ENCODE assay signal across 19 mouse cellular contexts in genomic region chr4:130082211-130082610, GRCm38 (mm10). TPM values are rescaled to one million over a fixed set of nuclear protein-coding genes. Genes with fewer than 3 reads are reported as not detected.
DNase-seq lines count a peak whose midpoint lies in the region; ATAC-seq lines count a peak whose summit lies in the region.
"Had no signal": no experiment of that assay in that cellular context is flagged by ENCODE, and none has a peak within 500 bp of the region (broad histone marks: within the 10 kb centered on the region; RNA-seq: fewer than 3 reads in every experiment).

No protein-coding gene starts in this region.

- intact Hi-C loops in heart, postnatal 14 days (cut with DNase I) = no loop called here

- ATAC-seq in heart, embryonic 16.5 days (replicated peaks; ENCODE audit: extremely low read depth, insufficient read depth, low FRiP score) = no peak
- ATAC-seq in limb, embryonic 13.5 days (ENCODE audit: low FRiP score, low read depth) = no peak
- ATAC-seq: CD4-positive, CD25-positive, alpha-beta regulatory T cell, adult 4 months had no signal

- DNase-seq in cerebellum, postnatal 36 days = peak; percentile 37 to 39
- DNase-seq in cerebellum, adult 9-10 months = no peak
- DNase-seq in heart, postnatal 14 days = no peak
- DNase-seq in limb, embryonic 10.5 days (ENCODE audit: low spot score) = no peak
- DNase-seq in MN1 (ENCODE audit: low spot score) = peak; percentile 35
- DNase-seq in adrenal gland, postnatal 25 days = no peak
- DNase-seq: liver, embryonic 13.5 days; spleen, adult 18-20 months had no signal

- H3K27me3 ChIP-seq in heart, embryonic 16.5 days (ENCODE audit: control insufficient read depth, insufficient read depth, low read length) = peaks cover 18% of the 10 kb centered on the region
- H3K27me3 ChIP-seq in limb, embryonic 13.5 days = peaks cover 23% of the 10 kb centered on the region
- H3K27me3 ChIP-seq in limb, embryonic 10.5 days (ENCODE audit: low read depth, poor library complexity, severe bottlenecking) = peaks cover 88% of the 10 kb centered on the region

- no peak overlapping the region for H3K4me3 ChIP-seq in heart, embryonic 16.5 days (ENCODE audit: low read length)
- no peak overlapping the region for H3K4me3 ChIP-seq in limb, embryonic 13.5 days
- no peak overlapping the region for H3K4me3 ChIP-seq in limb, embryonic 10.5 days
- H3K4me3 ChIP-seq: kidney, embryonic 15.5 days; limb, embryonic 12.5 days; liver, embryonic 13.5 days; midbrain, embryonic 12.5 days had no signal

- no peaks in the 10 kb centered on the region for H3K36me3 ChIP-seq in heart, embryonic 16.5 days (ENCODE audit: control insufficient read depth, insufficient read depth)
- no peaks in the 10 kb centered on the region; the same call in 1 of the 2 replicates for H3K36me3 ChIP-seq in limb, embryonic 13.5 days
- no peaks in the 10 kb centered on the region for H3K36me3 ChIP-seq in limb, embryonic 10.5 days
- H3K36me3 ChIP-seq: kidney, embryonic 15.5 days; limb, embryonic 12.5 days; liver, embryonic 13.5 days; midbrain, embryonic 12.5 days had no signal

- H3K27ac ChIP-seq in heart, embryonic 16.5 days (ENCODE audit: low read length) = 0 out of 2 replicates have a peak overlapping the region, but pooled peaks have one; percentile 8
- H3K27ac ChIP-seq in limb, embryonic 13.5 days = no peak overlapping the region
- no peak overlapping the region for H3K27ac ChIP-seq in limb, embryonic 10.5 days
- H3K27ac ChIP-seq: kidney, embryonic 15.5 days; limb, embryonic 12.5 days; liver, embryonic 13.5 days; midbrain, embryonic 12.5 days had no signal

- peaks cover 12% of the 10 kb centered on the region for H3K4me1 ChIP-seq in heart, embryonic 16.5 days (ENCODE audit: control insufficient read depth, insufficient read depth, low read length)
- peaks cover 53% of the 10 kb centered on the region for H3K4me1 ChIP-seq in limb, embryonic 13.5 days
- peaks cover 27% of the 10 kb centered on the region for H3K4me1 ChIP-seq in limb, embryonic 10.5 days
- H3K4me1 ChIP-seq: liver, embryonic 13.5 days had no signal

- H3K9ac ChIP-seq in heart, embryonic 16.5 days (ENCODE audit: low read length) = no peak overlapping the region
- H3K9ac ChIP-seq in limb, embryonic 13.5 days = 0 out of 2 replicates have a peak overlapping the region, but pooled peaks have one; percentile 3
- H3K9ac ChIP-seq: kidney, embryonic 15.5 days; limb, embryonic 12.5 days; liver, embryonic 13.5 days; midbrain, embryonic 12.5 days had no signal

- no peaks in the 10 kb centered on the region for H3K9me3 ChIP-seq in heart, embryonic 16.5 days (replicated peaks; ENCODE audit: control insufficient read depth, low read length)
- no peaks in the 10 kb centered on the region for H3K9me3 ChIP-seq in limb, embryonic 13.5 days
- H3K9me3 ChIP-seq in limb, embryonic 10.5 days (replicated peaks) = no peaks in the 10 kb centered on the region
- H3K9me3 ChIP-seq: kidney, embryonic 15.5 days; limb, embryonic 12.5 days; liver, embryonic 13.5 days; midbrain, embryonic 12.5 days had no signal

- 55% methylated on average over 9 of the region's 9 CpGs for WGBS in heart, embryonic 16.5 days
- WGBS in limb, embryonic 13.5 days = 34% methylated on average over 9 of the region's 9 CpGs
- WGBS in limb, embryonic 10.5 days = 45% methylated on average over 9 of the region's 9 CpGs

- H3K4me2 ChIP-seq in heart, embryonic 16.5 days (ENCODE audit: low read depth, low read length) = no peak overlapping the region
- H3K4me2 ChIP-seq in limb, embryonic 13.5 days (replicated peaks) = no peak overlapping the region
- H3K4me2 ChIP-seq: kidney, embryonic 15.5 days; limb, embryonic 12.5 days; liver, embryonic 13.5 days; midbrain, embryonic 12.5 days had no signal

RNA-seq across cellular contexts. Expression of gene Pef1, which starts 20.1 kb away (rescaled TPM):
- 61.9 and 62.9 TPM in 2 replicates for polyA plus RNA-seq in heart, embryonic 16.5 days (2015; fragmentation: Nextera tagmentation; extraction: Ambion mirVana)
- total RNA-seq in heart, postnatal 14 days (2021) = 10 to 100 TPM; 37.6 to 39.1 TPM
- 64.1 and 64.3 TPM in 2 replicates for polyA plus RNA-seq in limb, embryonic 13.5 days (2015; fragmentation: Nextera tagmentation; extraction: Ambion mirVana)
- polyA plus RNA-seq in limb, embryonic 10.5 days (2016; fragmentation: Nextera tagmentation; extraction: Ambion mirVana) = 71.4 and 73.4 TPM in 2 replicates
- 68.0 and 70.3 TPM in 2 replicates for total RNA-seq in adrenal gland, postnatal 25 days (2021)

RNA-seq across cellular contexts. Expression of gene Col16a1, which starts 34.6 kb away (rescaled TPM):
- 26.6 and 37.7 TPM in 2 replicates for polyA plus RNA-seq in heart, embryonic 16.5 days (2015; fragmentation: Nextera tagmentation; extraction: Ambion mirVana)
- 10 to 100 TPM; 13.9 to 19.7 TPM for total RNA-seq in heart, postnatal 14 days (2021)
- 64.6 and 65.8 TPM in 2 replicates for polyA plus RNA-seq in limb, embryonic 13.5 days (2015; fragmentation: Nextera tagmentation; extraction: Ambion mirVana)
- polyA plus RNA-seq in limb, embryonic 10.5 days (2016; fragmentation: Nextera tagmentation; extraction: Ambion mirVana) = 3.9 and 10.2 TPM in 2 replicates
- total RNA-seq in adrenal gland, postnatal 25 days (2021) = 14.1 and 14.8 TPM in 2 replicates
- total RNA-seq: neutrophil, adult 5-6 weeks had no signal
- polyA plus RNA-seq: CD4-positive, CD25-positive, alpha-beta regulatory T cell, adult 4 months had no signal

RNA-seq across cellular contexts. Expression of gene Hcrtr1, which starts 56.9 kb away (rescaled TPM):
- polyA plus RNA-seq in heart, embryonic 16.5 days (2015; fragmentation: Nextera tagmentation; extraction: Ambion mirVana) = 0.19 TPM in 1 of 2 replicates, not detected in the other
- total RNA-seq in heart, postnatal 14 days (2021) = under 1 TPM in 1 of 2 experiments, not detected in 1; 0.12 TPM
- not detected in 2 replicates for polyA plus RNA-seq in limb, embryonic 13.5 days (2015; fragmentation: Nextera tagmentation; extraction: Ambion mirVana)
- polyA plus RNA-seq in limb, embryonic 10.5 days (2016; fragmentation: Nextera tagmentation; extraction: Ambion mirVana) = 0.18 TPM in 1 of 2 replicates, not detected in the other
- total RNA-seq in adrenal gland, postnatal 25 days (2021) = 0.57 and 0.76 TPM in 2 replicates
- total RNA-seq: gastrocnemius, postnatal 25 days; heart, adult 18-20 months; heart, postnatal 4 days; megakaryocyte progenitor cell, adult 5-6 weeks; neutrophil, adult 5-6 weeks had no signal
- polyA plus RNA-seq: CD4-positive, CD25-positive, alpha-beta regulatory T cell, adult 4 months; limb, embryonic 12.5 days had no signal

Comparison
In these comparisons a context has a peak if more than half of its experiments do, and no peak if none do; other contexts are left out.
1. DNase-seq: peak in cerebellum, postnatal 36 days (2 of 2) and MN1 (single experiment); none in cerebellum, adult 9-10 months (single experiment), heart, postnatal 14 days (0 of 2), limb, embryonic 10.5 days (single experiment) and adrenal gland, postnatal 25 days (single experiment).